Mouse (Mus musculus): ENCODE results near the gene Ms4a6b. TPM values are rescaled to one million over a fixed set of nuclear protein-coding genes. Genes with fewer than 3 reads are reported as not detected.
A peak's percentile ranks its signal among the peaks of the same experiment; 100 is the strongest.
"Not testable (repeated sequence)": the region's sequence is repeated elsewhere in the genome, so short reads cannot be mapped to it uniquely, and the experiment has no call there.

The Ms4a6b gene
- 1 to 10 TPM; 1.2 to 1.4 TPM for total RNA-seq (2021)
- long read RNA-seq, experiment 1, partial matches to known transcripts: 0 of 1 reads
- long read RNA-seq, experiment 1, other reads (novel, unspliced or antisense): 0 of 1 reads
- long read RNA-seq, experiment 2, partial matches to known transcripts: 0 of 3 reads
- long read RNA-seq, experiment 2, other reads (novel, unspliced or antisense): 1 of 3 reads

- no peak for TF ChIP-seq CTCF (conservative IDR thresholded peaks at IDR 0.05)
- no peak within 1 kb of the TSS for H3K27ac ChIP-seq
- DNase-seq (ENCODE audit: low spot score in 2 of 2): no peak
- H3K4me3 ChIP-seq: no peak within 1 kb of the TSS
Measured at GRCm38 (mm10) chr19:11516246-11516645, at the start of gene Ms4a6b. Gene Ms4a6b, plus strand, starts transcription at chr19:11516512.

- DNase-seq (ENCODE audit: low spot score in 2 of 2); H3K4me3 ChIP-seq; H3K27ac ChIP-seq: not testable (repeated sequence)
Measured at GRCm38 (mm10) chr19:11468361-11468760, 48.0 kb upstream of the Ms4a6b start.

GRCm38 (mm10) chr19:11469215-11469614 lies 47.1 kb upstream of the Ms4a6b start, which contains the start of gene Ms4a6c:
Gene Ms4a6c, plus strand, starts transcription at chr19:11469366.
- not testable (repeated sequence) for DNase-seq (ENCODE audit: low spot score in 2 of 2); H3K4me3 ChIP-seq; H3K27ac ChIP-seq

- no peak for TF ChIP-seq CTCF (conservative IDR thresholded peaks at IDR 0.05)
- no peak for DNase-seq (ENCODE audit: low spot score in 2 of 2)
- Histone ChIP-seq H3K4me3 (no peak overlapping the region), H3K27ac (no peak overlapping the region)
Measured at GRCm38 (mm10) chr19:11479714-11480113, 36.6 kb upstream of the Ms4a6b start.

- Histone ChIP-seq H3K4me3 (no peak overlapping the region), H3K27ac (no peak overlapping the region)
- no peak for DNase-seq (ENCODE audit: low spot score in 2 of 2)
- TF ChIP-seq CTCF (conservative IDR thresholded peaks at IDR 0.05): no peak
Measured at GRCm38 (mm10) chr19:11482684-11483083, 33.6 kb upstream of the Ms4a6b start.

GRCm38 (mm10) chr19:11483941-11484340 lies 32.4 kb upstream of the Ms4a6b start:
- peak overlapping the region; percentile 90; the same call in 1 of the 2 replicates for H3K27ac ChIP-seq
- DNase-seq (ENCODE audit: low spot score in 2 of 2): no peak
- no peak for TF ChIP-seq CTCF (conservative IDR thresholded peaks at IDR 0.05)
- H3K4me3 ChIP-seq: no peak overlapping the region

- DNase-seq (ENCODE audit: low spot score in 2 of 2): no peak
- no peak overlapping the region for H3K4me3 ChIP-seq
- no peak for TF ChIP-seq CTCF (conservative IDR thresholded peaks at IDR 0.05)
- H3K27ac ChIP-seq: peak overlapping the region; percentile 90
Measured at GRCm38 (mm10) chr19:11484388-11484787, 31.9 kb upstream of the Ms4a6b start.

- peak overlapping the region; percentile 90 for H3K27ac ChIP-seq
- H3K4me3 ChIP-seq: no peak overlapping the region
- no peak for TF ChIP-seq CTCF (conservative IDR thresholded peaks at IDR 0.05)
- DNase-seq (ENCODE audit: low spot score in 2 of 2): no peak
Measured at GRCm38 (mm10) chr19:11485266-11485665, 31.0 kb upstream of the Ms4a6b start.

- no peak for TF ChIP-seq CTCF (conservative IDR thresholded peaks at IDR 0.05)
- H3K4me3 ChIP-seq: no peak within 1 kb of the TSS
- peak within 1 kb of the TSS; percentile 90 for H3K27ac ChIP-seq
- DNase-seq (ENCODE audit: low spot score in 2 of 2): peak; percentile 40 to 75
Measured at GRCm38 (mm10) chr19:11485746-11486145, 30.6 kb upstream of the Ms4a6b start, which contains the start of gene Gm8369. Gene Gm8369, plus strand, starts transcription at chr19:11485938.

GRCm38 (mm10) chr19:11486599-11486998 lies 29.7 kb upstream of the Ms4a6b start:
- H3K4me3 ChIP-seq: no peak overlapping the region
- no peak for TF ChIP-seq CTCF (conservative IDR thresholded peaks at IDR 0.05)
- no peak for DNase-seq (ENCODE audit: low spot score in 2 of 2)
- peak overlapping the region; percentile 89 for H3K27ac ChIP-seq

GRCm38 (mm10) chr19:11491406-11492189 lies 24.7 kb upstream of the Ms4a6b start:
- no peak overlapping the region for H3K4me3 ChIP-seq
- no peak for TF ChIP-seq CTCF (conservative IDR thresholded peaks at IDR 0.05)
- DNase-seq (ENCODE audit: low spot score in 2 of 2): no peak
- no peak overlapping the region for H3K27ac ChIP-seq

- no peak for TF ChIP-seq CTCF (conservative IDR thresholded peaks at IDR 0.05)
Measured at GRCm38 (mm10) chr19:11492671-11493070, 23.6 kb upstream of the Ms4a6b start.

GRCm38 (mm10) chr19:11494519-11494918 lies 21.8 kb upstream of the Ms4a6b start:
- Histone ChIP-seq H3K27ac (no peak overlapping the region), H3K4me3 (no peak overlapping the region)
- no peak for TF ChIP-seq CTCF (conservative IDR thresholded peaks at IDR 0.05)
- no peak for DNase-seq (ENCODE audit: low spot score in 2 of 2)

More at GRCm38 (mm10) chr19:11492671-11493070, 23.6 kb upstream of the Ms4a6b start:
- DNase-seq (ENCODE audit: low spot score in 2 of 2): no peak
- Histone ChIP-seq H3K4me3 (no peak overlapping the region), H3K27ac (no peak overlapping the region)

- no peak for DNase-seq (ENCODE audit: low spot score in 2 of 2)
- no peak overlapping the region for H3K4me3 ChIP-seq
- no peak overlapping the region for H3K27ac ChIP-seq
- no peak for TF ChIP-seq CTCF (conservative IDR thresholded peaks at IDR 0.05)
Measured at GRCm38 (mm10) chr19:11496361-11496760, 20.0 kb upstream of the Ms4a6b start.

- DNase-seq (ENCODE audit: low spot score in 2 of 2); H3K27ac ChIP-seq; H3K4me3 ChIP-seq: not testable (repeated sequence)
Measured at GRCm38 (mm10) chr19:11497300-11497699, 19.0 kb upstream of the Ms4a6b start.

Data from layer of hippocampus, adult 2 months (tissue).